Mouse (Mus musculus) 3134 (cell line): ENCODE measurements at regions not wholly inside any gene's neighbourhood (a gene's known extent, or its start where the extent isn't known, plus 50 kb on each side); places are given as distances from the start of the nearest gene placed in this dataset.

Source experiments
- DNase-seq: peaks from one replicate; pipeline ENCODE4 v3.0.0-alpha.2; 2011; ENCODE audit warnings: low spot score; ENCODE audit not compliant: insufficient read length; ENCODE audit errors: extremely low read depth

DNA sequence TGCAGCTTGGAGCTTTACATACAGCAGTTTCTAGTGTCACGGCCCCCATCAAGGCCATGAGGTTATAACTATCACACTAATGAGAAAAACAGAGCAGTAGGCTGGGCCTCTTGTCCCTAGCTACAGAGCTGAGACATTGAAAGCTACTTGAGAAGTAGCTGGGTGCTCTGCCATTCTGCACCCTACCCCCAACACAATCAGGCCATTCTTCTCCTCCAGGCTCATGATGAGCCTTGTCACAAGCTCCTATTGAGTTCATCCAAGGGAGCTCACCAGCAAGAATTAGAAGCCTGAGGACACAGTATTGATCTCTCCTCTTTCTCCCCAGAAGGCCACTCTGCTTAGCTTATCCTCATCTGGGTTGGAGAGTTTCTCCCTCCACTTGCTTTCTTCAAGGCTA, 466.9 kb downstream of the Bnc2 start:
- DNase-seq = no peak

- no peak for DNase-seq
Observed at GRCm38 (mm10) chr4:84209538-84209937, 465.5 kb downstream of the Bnc2 start.

- DNase-seq = no peak
Observed at GRCm38 (mm10) chr4:84211311-84211875, 463.7 kb downstream of the Bnc2 start.

DNA sequence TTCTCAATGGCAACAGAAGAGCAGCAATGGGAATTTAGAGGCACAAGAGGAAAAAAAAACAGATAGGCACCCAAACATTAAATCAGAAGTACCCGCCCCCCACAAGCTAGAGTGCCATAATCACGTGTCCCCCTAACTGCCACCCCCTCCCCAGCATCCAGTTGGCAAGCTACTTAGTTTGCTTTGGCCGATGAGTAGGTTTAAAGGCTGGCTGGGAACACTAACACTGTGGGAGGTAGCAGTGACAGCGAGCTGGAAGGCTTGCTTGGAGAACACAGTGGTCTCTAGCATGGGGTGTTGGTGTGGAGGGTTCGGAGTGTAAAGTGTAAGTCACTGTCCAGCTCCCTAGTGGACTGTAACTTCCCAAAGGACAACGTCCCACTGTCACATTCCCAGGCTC, 463.1 kb downstream of the Bnc2 start:
- no peak for DNase-seq

DNA sequence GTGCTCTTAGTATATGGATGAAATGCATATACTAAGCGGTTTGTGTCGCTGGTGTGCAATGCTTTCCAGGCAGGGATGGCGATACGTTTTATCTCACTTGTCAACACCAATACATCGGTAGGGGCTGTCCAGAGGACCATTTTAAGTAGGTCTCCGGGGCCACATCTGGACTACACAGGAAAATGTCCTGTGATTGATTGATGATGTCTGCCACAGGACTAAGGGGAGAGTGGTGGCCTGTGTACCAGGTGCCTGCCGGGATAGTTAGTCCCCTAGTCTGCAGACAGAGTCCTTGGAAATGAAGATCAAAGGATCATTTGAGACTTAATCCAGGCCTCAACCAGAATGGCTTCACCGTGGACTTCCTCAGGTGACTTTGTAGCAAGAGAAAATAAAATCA, 460.6 kb downstream of the Bnc2 start:
- no peak for DNase-seq

GRCm38 (mm10) chr4:84218961-84219360, 456.1 kb downstream of the Bnc2 start:
- no peak for DNase-seq

GRCm38 (mm10) chr4:84222057-84222717, 452.9 kb downstream of the Bnc2 start:
- DNase-seq = no peak

- no peak for DNase-seq
Observed at GRCm38 (mm10) chr4:84222805-84223335, 452.2 kb downstream of the Bnc2 start.

GRCm38 (mm10) chr4:84224556-84224955, 450.5 kb downstream of the Bnc2 start:
- no peak for DNase-seq
